Mouse (Mus musculus): Measurements from ENCODE around the gene Shank2.
A peak's percentile ranks its signal among the peaks of the same experiment; 100 is the strongest.

Gene Shank2

GRCm38 (mm10) chr7:144268778-144269177 is 267.1 kb downstream of the Shank2 start:
- DNase-seq (ENCODE audit: low spot score) = no peak

- no peak for DNase-seq (ENCODE audit: low spot score)
These were observed 269.3 kb downstream of the Shank2 start for GRCm38 (mm10) chr7:144271074-144271473.

GRCm38 (mm10) chr7:144278703-144279102 is 277.0 kb downstream of the Shank2 start:
- no peak for DNase-seq (ENCODE audit: low spot score)

- no peak for DNase-seq (ENCODE audit: low spot score)
These were observed 282.0 kb downstream of the Shank2 start for GRCm38 (mm10) chr7:144283701-144284100.

GRCm38 (mm10) chr7:144284241-144285065 is 282.7 kb downstream of the Shank2 start:
- no peak for DNase-seq (ENCODE audit: low spot score)

GRCm38 (mm10) chr7:144285066-144285633 is 283.4 kb downstream of the Shank2 start:
- no peak for DNase-seq (ENCODE audit: low spot score)

GRCm38 (mm10) chr7:144285912-144286311 is 284.2 kb downstream of the Shank2 start:
- DNase-seq (ENCODE audit: low spot score) = no peak

- DNase-seq (ENCODE audit: low spot score) = no peak
These were observed 286.3 kb downstream of the Shank2 start for GRCm38 (mm10) chr7:144287991-144288390.

- no peak for DNase-seq (ENCODE audit: low spot score)
These were observed 289.8 kb downstream of the Shank2 start for GRCm38 (mm10) chr7:144291478-144291877.

- DNase-seq (ENCODE audit: low spot score) = no peak
These were observed 291.9 kb downstream of the Shank2 start for GRCm38 (mm10) chr7:144293611-144294010.

GRCm38 (mm10) chr7:144294239-144295200 is 292.8 kb downstream of the Shank2 start:
- DNase-seq (ENCODE audit: low spot score) = peak; percentile 80

GRCm38 (mm10) chr7:144299351-144299750 is 297.6 kb downstream of the Shank2 start:
- no peak for DNase-seq (ENCODE audit: low spot score)

GRCm38 (mm10) chr7:144301646-144302045 is 299.9 kb downstream of the Shank2 start:
- no peak for DNase-seq (ENCODE audit: low spot score)

GRCm38 (mm10) chr7:144302498-144302897 is 300.8 kb downstream of the Shank2 start:
- no peak for DNase-seq (ENCODE audit: low spot score)

GRCm38 (mm10) chr7:144307853-144308409 is 306.2 kb downstream of the Shank2 start:
- no peak for DNase-seq (ENCODE audit: low spot score)

GRCm38 (mm10) chr7:144314438-144315105 is 312.8 kb downstream of the Shank2 start:
- DNase-seq (ENCODE audit: low spot score) = no peak

- DNase-seq (ENCODE audit: low spot score) = no peak
These were observed 314.5 kb downstream of the Shank2 start for GRCm38 (mm10) chr7:144316224-144316623.

GRCm38 (mm10) chr7:144316797-144317196 is 315.1 kb downstream of the Shank2 start:
- DNase-seq (ENCODE audit: low spot score) = no peak

- DNase-seq (ENCODE audit: low spot score) = no peak
These were observed 322.3 kb downstream of the Shank2 start for GRCm38 (mm10) chr7:144324077-144324476.

GRCm38 (mm10) chr7:144324861-144325260 is 323.1 kb downstream of the Shank2 start:
- no peak for DNase-seq (ENCODE audit: low spot score)

GRCm38 (mm10) chr7:144325603-144326002 is 323.9 kb downstream of the Shank2 start:
- DNase-seq (ENCODE audit: low spot score) = no peak
